Mouse (Mus musculus) hindbrain, embryonic 12.5 days (tissue): ENCODE measurements around the gene Trdmt1. TPM values are rescaled to one million over a fixed set of nuclear protein-coding genes. Genes with fewer than 3 reads are reported as not detected.
"Not testable (repeated sequence)": the region's sequence is repeated elsewhere in the genome, so short reads cannot be mapped to it uniquely, and the experiment has no call there.

Experiments used
- ATAC-seq: fragments of 200-750 bp; cut with Nextera tagmentation; 2 replicates; pipeline ENCODE4 v1.8.0; 2017; ENCODE audit warnings: moderate TSS enrichment; ENCODE audit not compliant: low FRiP score
- H3K27ac ChIP-seq: fragments of 300-500 bp; sonication (generic); 2 replicates; pipeline ENCODE4 v1.5.1; 2016; ENCODE audit warnings: mild to moderate bottlenecking
- H3K27me3 ChIP-seq: fragments of 300-500 bp; sonication (generic); 2 replicates; pipeline ENCODE4 v1.6.1; 2016; ENCODE audit warnings: mild to moderate bottlenecking
- H3K36me3 ChIP-seq: fragments of 300-500 bp; sonication (generic); 2 replicates; pipeline ENCODE4 v1.6.1; 2016; ENCODE audit warnings: mild to moderate bottlenecking
- H3K4me1 ChIP-seq: fragments of 300-500 bp; sonication (generic); 2 replicates; pipeline ENCODE4 v1.6.1; 2016
- H3K4me2 ChIP-seq: fragments of 300-500 bp; sonication (generic); replicated peaks from 2 replicates; pipeline ENCODE4 v1.6.1; 2016; ENCODE audit warnings: mild to moderate bottlenecking
- H3K4me3 ChIP-seq: fragments of 300-500 bp; sonication (generic); 2 replicates; pipeline ENCODE4 v1.5.1; 2016; ENCODE audit warnings: mild to moderate bottlenecking
- H3K9ac ChIP-seq: fragments of 300-500 bp; sonication (generic); 2 replicates; pipeline ENCODE4 v1.6.1; 2016; ENCODE audit warnings: mild to moderate bottlenecking, moderate library complexity
- H3K9me3 ChIP-seq: fragments of 300-500 bp; sonication (generic); replicated peaks from 2 replicates; pipeline ENCODE4 v1.6.1; 2016; ENCODE audit warnings: mild to moderate bottlenecking
- WGBS: fragments of 180-500 bp; shearing (Covaris S2); methylation state at CpG from one replicate; pipeline ENCODE4 v1.1.7; 2016; 5-methylcytosine and 5-hydroxymethylcytosine counted together
- polyA plus RNA-seq: library from polyadenylated mRNA; unstranded; fragments of >200 nt; fragmentation: Nextera tagmentation; extraction: Ambion mirVana; gene quantifications from 2 replicates; pipeline ENCODE4 v1.2.1, GENCODE M21; 2016

The Trdmt1 gene
- 6.4 and 7.9 TPM in 2 replicates for polyA plus RNA-seq

DNA sequence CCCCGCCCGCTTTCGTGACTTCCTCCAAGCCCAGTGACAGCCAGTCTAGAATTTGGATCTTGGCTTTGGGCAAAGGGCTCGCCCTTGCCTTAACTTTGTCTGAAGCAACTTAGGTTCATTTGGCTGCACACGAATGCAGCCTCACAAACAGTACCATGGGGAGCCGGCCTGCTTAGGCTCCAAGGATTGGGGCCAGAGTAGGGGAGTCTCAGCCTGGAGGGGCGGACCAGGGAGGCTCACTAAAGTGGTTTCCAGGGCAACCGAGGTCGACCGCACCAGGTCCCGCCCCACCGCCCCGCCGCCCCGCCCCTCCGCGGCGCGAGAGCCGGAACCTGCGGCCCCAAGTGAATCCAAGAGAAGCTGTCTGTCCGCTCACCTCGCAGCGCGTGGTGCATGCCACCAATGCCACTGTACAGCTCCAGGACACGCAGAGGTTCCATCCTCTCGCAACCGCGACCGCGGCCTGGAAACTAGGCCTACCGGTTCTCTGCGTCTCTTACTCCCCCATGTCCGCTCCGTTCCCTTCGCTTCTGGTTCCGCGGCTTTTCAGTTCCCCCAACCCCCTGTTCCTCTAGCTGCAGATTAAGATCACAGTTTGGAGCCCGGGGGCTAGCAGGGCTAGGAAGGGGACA is at the start of gene Trdmt1:
Trdmt1 (minus strand) TSS at position 476 of the 632 bp plus-strand sequence.
- peak within 1 kb of the TSS; percentile 62 for H3K4me3 ChIP-seq
- peak within 1 kb of the TSS; percentile 82 for H3K9ac ChIP-seq
- peak within 1 kb of the TSS; percentile 56 for H3K4me2 ChIP-seq
- H3K4me1 ChIP-seq: peaks cover 12% of the 10 kb centered on the region; the same call in 1 of the 2 replicates
- H3K9me3 ChIP-seq: no peaks in the 10 kb centered on the region
- ATAC-seq: peak; percentile 99
- WGBS: under 1% methylated on average over 35 of the region's 39 CpGs
- no peaks in the 10 kb centered on the region for H3K27me3 ChIP-seq
- peak within 1 kb of the TSS; percentile 95 for H3K27ac ChIP-seq
- H3K36me3 ChIP-seq: no peaks in the 10 kb centered on the region

DNA sequence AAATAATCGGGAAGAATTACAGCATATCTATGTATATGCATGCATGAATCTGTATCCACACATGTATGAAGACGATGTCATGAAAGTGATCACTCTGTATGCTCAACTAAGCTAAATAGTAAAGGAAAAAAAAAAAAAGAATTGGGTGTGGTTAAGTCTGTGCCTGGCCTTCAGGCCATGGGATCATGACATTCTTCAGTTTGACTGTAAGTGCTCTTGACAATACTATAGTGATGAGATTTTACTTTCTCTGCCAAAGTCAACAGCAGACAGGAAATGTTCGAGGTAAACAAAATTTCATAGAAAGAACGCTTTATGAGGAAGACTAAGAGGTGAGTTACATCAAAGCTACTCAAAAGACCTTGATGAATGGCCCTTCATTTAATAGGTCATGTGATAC is 48.9 kb upstream of the Trdmt1 start:
- Histone ChIP-seq H3K9ac (no peak overlapping the region), H3K9me3 (no peaks in the 10 kb centered on the region), H3K36me3 (no peaks in the 10 kb centered on the region), H3K4me2 (no peak overlapping the region), H3K4me1 (no peaks in the 10 kb centered on the region), H3K27ac (no peak overlapping the region), H3K4me3 (no peak overlapping the region), H3K27me3 (no peaks in the 10 kb centered on the region)
- no peak for ATAC-seq
- WGBS: 86% methylated on average over 4 of the region's 4 CpGs

DNA sequence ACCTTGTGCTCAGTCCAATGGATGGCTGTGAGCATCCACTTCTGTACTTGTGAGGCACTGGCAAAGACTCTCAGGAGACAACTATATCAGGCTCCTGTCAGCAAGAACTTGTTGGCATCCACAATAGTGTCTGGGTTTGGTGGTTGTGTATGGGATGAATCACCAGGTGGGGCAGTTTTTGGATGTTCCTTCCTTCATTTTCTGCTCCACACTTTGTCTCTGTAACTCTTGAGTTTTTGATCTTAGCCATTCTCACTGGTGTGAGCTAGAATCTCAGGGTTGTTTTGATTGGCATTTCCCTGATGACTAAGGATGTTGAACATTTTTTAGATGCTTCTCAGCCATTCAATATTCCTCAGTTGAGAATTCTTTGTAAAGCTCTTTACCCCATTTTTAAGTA is 39.3 kb upstream of the Trdmt1 start:
- not testable (repeated sequence) for H3K27ac ChIP-seq, ATAC-seq, H3K27me3 ChIP-seq, H3K9ac ChIP-seq, H3K4me2 ChIP-seq, H3K4me3 ChIP-seq, H3K4me1 ChIP-seq, H3K9me3 ChIP-seq
- peaks cover 39% of the 10 kb centered on the region for H3K36me3 ChIP-seq

DNA sequence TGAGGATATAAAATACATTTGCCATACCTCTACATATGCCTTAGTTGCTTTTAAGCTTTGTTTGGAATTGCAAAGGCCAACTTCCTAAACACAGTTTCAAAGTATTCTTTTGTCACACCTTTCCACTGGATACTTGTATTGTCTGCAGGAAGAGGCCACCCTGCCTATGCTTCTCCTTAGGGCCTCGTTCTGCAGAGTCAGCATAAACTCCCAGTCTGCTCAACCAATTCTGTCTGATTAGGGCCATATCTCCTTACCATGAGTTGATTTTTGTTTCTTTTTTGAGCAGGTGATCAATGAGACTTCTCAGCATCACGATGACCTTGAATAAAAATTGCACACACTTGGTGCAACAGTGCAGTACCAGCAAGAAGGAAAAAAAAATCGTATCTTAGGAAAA is 37.7 kb upstream of the Trdmt1 start:
- H3K27ac ChIP-seq: no peak overlapping the region
- H3K27me3 ChIP-seq: no peaks in the 10 kb centered on the region
- no peaks in the 10 kb centered on the region for H3K9me3 ChIP-seq
- H3K4me2 ChIP-seq: no peak overlapping the region
- H3K4me1 ChIP-seq: peaks cover 9% of the 10 kb centered on the region; the same call in 1 of the 2 replicates
- H3K36me3 ChIP-seq: peaks cover 50% of the 10 kb centered on the region
- WGBS: 90% methylated on average over 3 of the region's 3 CpGs
- ATAC-seq: no peak
- no peak overlapping the region for H3K9ac ChIP-seq
- H3K4me3 ChIP-seq: no peak overlapping the region

DNA sequence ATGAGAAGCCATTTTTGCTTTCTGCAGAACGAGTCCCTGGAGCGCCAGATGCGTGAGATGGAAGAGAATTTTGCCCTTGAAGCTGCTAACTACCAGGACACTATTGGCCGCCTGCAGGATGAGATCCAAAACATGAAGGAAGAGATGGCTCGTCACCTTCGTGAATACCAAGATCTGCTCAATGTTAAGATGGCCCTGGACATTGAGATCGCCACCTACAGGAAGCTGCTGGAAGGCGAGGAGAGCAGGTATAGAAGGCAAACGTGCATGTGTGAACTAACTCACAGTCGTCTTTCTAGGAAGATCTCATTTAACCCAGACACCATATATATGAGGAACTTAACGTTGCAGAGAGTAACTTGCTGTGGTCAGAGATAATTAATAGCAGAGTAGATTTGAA is 35.5 kb upstream of the Trdmt1 start:
- H3K4me3 ChIP-seq: no peak overlapping the region
- H3K4me2 ChIP-seq: no peak overlapping the region
- no peaks in the 10 kb centered on the region for H3K27me3 ChIP-seq
- ATAC-seq: no peak
- H3K9me3 ChIP-seq: no peaks in the 10 kb centered on the region
- H3K36me3 ChIP-seq: peaks cover 53% of the 10 kb centered on the region
- H3K9ac ChIP-seq: no peak overlapping the region
- no peak overlapping the region for H3K27ac ChIP-seq
- peaks cover 15% of the 10 kb centered on the region for H3K4me1 ChIP-seq
- 68% methylated on average over 11 of the region's 11 CpGs for WGBS

DNA sequence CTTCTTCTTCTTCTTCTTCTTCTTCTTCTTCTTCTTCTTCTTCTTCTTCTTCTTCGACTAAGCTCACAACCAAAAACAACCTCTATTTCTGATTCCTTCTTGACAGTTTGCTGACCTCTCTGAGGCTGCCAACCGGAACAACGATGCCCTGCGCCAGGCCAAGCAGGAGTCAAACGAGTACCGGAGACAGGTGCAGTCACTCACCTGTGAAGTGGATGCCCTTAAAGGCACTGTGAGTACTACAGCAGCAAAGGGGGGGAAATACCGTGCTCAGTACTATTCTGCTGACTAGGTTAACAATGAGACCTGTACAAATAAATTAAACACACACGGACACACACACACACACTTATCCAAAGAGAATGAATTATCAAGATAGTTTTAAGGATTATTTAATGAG is 34.8 kb upstream of the Trdmt1 start:
- ATAC-seq: no peak
- H3K36me3 ChIP-seq: peaks cover 53% of the 10 kb centered on the region
- no peak overlapping the region for H3K4me2 ChIP-seq
- peaks cover 17% of the 10 kb centered on the region for H3K4me1 ChIP-seq
- no peak overlapping the region for H3K9ac ChIP-seq
- H3K27me3 ChIP-seq: no peaks in the 10 kb centered on the region
- H3K27ac ChIP-seq: no peak overlapping the region
- WGBS: 90% methylated on average over 8 of the region's 8 CpGs
- no peak overlapping the region for H3K4me3 ChIP-seq
- no peaks in the 10 kb centered on the region for H3K9me3 ChIP-seq

DNA sequence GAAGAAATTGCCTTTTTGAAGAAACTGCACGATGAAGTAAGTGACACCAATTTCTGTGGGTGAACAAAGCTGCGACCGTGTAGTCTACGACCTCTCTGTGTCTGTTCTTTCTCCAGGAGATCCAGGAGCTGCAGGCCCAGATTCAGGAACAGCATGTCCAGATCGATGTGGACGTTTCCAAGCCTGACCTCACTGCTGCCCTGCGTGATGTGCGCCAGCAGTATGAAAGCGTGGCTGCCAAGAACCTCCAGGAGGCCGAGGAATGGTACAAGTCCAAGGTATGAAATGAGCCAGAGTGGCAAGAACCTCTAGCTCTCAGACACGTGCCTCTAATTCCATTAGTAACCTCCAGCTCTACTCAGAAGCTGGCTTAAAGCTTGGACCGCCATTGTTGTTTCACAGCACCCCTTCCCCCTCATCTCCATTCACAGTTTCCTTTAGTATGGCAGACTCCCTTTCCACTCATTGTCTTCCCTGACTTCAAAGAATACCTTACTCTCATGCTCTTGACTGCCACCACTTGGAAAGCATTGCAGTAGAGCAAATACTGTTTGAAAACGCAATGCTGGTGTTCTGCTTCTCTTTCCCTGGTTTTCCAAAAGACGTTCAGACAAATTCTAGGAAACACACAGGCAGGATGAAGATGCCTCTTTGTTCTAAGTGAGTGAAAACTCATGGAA is 34.1 kb upstream of the Trdmt1 start:
- Histone ChIP-seq H3K36me3 (peaks cover 52% of the 10 kb centered on the region), H3K9ac (no peak overlapping the region), H3K27me3 (no peaks in the 10 kb centered on the region), H3K27ac (no peak overlapping the region), H3K4me3 (no peak overlapping the region), H3K4me2 (peak overlapping the region; percentile 3; the same call in 1 of the 2 replicates), H3K4me1 (peaks cover 17% of the 10 kb centered on the region), H3K9me3 (no peaks in the 10 kb centered on the region)
- WGBS: 63% methylated on average over 14 of the region's 14 CpGs
- no peak for ATAC-seq

DNA sequence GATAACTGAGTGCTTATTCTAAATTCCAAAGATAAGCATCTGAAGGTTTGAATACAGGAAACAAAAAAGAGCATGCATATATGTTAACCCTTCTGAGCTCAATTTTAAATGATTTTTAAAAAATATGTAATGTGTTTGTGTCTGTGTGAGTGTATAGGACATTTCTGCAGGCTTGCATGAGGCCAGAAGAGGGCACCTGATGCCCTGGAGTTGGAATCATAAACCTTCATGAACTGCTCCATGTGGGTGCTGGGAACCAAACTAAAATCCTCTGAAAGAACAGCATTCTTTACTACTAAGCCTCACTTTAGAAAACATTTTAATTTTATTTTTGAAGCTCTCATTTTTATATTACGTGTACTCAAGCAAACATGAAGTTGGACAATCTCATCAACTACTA is 32.9 kb upstream of the Trdmt1 start:
- WGBS: 91% methylated on average over 1 of the region's 1 CpGs
- H3K4me3 ChIP-seq: no peak overlapping the region
- no peak for ATAC-seq
- H3K9ac ChIP-seq: no peak overlapping the region
- peaks cover 45% of the 10 kb centered on the region for H3K36me3 ChIP-seq
- H3K27me3 ChIP-seq: no peaks in the 10 kb centered on the region
- H3K4me1 ChIP-seq: peaks cover 18% of the 10 kb centered on the region
- H3K9me3 ChIP-seq: no peaks in the 10 kb centered on the region
- H3K4me2 ChIP-seq: peak overlapping the region; percentile 32
- no peak overlapping the region for H3K27ac ChIP-seq

DNA sequence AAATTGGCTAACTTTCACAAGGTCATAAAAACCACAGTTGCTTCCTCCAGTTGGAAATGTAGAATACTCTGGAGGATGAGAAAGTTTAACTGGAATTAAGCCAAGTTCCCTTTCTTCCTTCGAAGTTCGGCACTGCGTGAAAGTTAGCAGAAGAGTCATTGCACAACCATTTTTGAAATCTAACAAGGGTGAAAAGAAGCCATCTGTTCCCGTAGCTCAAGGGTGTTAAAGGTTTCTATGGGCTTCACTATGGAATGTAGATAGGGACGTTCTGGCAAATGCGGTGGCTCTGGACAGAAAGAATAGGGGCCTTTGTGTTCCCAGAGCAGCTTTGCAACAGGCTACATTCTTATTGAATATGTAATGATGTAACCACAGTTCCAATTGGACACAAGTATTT is 31.5 kb upstream of the Trdmt1 start:
- peaks cover 23% of the 10 kb centered on the region for H3K4me1 ChIP-seq
- 2% methylated on average over 6 of the region's 6 CpGs for WGBS

DNA sequence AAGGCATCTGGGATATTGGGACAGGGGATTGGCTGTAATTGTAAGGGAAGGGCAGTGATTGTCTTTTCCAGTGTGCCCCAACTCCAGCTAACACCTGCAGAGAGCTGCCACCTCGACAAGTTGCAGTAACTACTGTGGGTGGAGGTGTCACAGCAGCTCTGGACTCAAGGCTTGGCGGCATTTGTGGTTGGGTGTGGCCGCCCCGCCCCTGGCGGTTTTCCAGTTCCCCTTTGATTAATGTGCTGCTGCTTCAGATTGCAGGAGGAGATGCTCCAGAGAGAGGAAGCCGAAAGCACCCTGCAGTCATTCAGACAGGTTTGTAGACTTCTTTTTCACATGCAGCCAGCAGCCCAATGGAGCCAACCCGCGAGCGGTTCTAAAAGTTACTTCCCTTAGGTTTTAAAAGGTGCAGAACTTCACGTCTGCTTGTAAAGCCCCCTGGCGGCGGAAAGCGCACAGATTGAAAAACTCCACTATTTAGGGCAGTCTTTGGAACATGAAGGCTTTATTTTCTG is 30.9 kb upstream of the Trdmt1 start:
- H3K4me1 ChIP-seq: peaks cover 23% of the 10 kb centered on the region
- H3K36me3 ChIP-seq: peaks cover 26% of the 10 kb centered on the region
- H3K9ac ChIP-seq: peak overlapping the region; percentile 89
- under 1% methylated on average over 13 of the region's 13 CpGs for whole genome bisulfite sequencing
- H3K27ac ChIP-seq: peak overlapping the region; percentile 93
- ATAC-seq: no peak
- no peaks in the 10 kb centered on the region for H3K27me3 ChIP-seq
- peak overlapping the region; percentile 86 for H3K4me3 ChIP-seq
- no peaks in the 10 kb centered on the region for H3K9me3 ChIP-seq
- H3K4me2 ChIP-seq: peak overlapping the region; percentile 69

More for the DNA sequence above, 31.5 kb upstream of the Trdmt1 start:
- no peaks in the 10 kb centered on the region for H3K27me3 ChIP-seq
- peak overlapping the region; percentile 93 for H3K27ac ChIP-seq
- peak; percentile 51 for ATAC-seq
- peak overlapping the region; percentile 69 for H3K4me2 ChIP-seq
- H3K4me3 ChIP-seq: peak overlapping the region; percentile 86
- H3K9ac ChIP-seq: peak overlapping the region; percentile 89
- no peaks in the 10 kb centered on the region for H3K9me3 ChIP-seq
- H3K36me3 ChIP-seq: peaks cover 32% of the 10 kb centered on the region

DNA sequence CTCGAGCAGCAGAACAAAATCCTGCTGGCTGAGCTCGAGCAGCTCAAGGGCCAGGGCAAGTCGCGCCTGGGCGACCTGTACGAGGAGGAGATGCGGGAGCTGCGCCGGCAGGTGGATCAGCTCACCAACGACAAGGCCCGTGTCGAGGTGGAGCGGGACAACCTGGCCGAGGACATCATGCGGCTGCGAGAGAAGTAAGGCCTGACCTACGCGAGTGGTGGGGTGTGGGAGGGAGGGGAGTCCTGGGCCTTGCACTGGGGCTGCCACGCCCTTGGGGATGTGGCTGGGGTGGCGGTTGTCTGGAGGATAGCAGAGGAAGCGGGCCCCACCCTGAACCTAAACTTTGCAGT is 30.3 kb upstream of the Trdmt1 start:
- Histone ChIP-seq H3K9ac (peak overlapping the region; percentile 89), H3K4me1 (peaks cover 20% of the 10 kb centered on the region), H3K27me3 (no peaks in the 10 kb centered on the region), H3K36me3 (peaks cover 21% of the 10 kb centered on the region), H3K9me3 (no peaks in the 10 kb centered on the region), H3K4me3 (peak overlapping the region; percentile 86), H3K4me2 (peak overlapping the region; percentile 69), H3K27ac (peak overlapping the region; percentile 93)
- WGBS: under 1% methylated on average over 21 of the region's 21 CpGs
- peak; percentile 3; the same call in 1 of the 2 replicates for ATAC-seq

DNA sequence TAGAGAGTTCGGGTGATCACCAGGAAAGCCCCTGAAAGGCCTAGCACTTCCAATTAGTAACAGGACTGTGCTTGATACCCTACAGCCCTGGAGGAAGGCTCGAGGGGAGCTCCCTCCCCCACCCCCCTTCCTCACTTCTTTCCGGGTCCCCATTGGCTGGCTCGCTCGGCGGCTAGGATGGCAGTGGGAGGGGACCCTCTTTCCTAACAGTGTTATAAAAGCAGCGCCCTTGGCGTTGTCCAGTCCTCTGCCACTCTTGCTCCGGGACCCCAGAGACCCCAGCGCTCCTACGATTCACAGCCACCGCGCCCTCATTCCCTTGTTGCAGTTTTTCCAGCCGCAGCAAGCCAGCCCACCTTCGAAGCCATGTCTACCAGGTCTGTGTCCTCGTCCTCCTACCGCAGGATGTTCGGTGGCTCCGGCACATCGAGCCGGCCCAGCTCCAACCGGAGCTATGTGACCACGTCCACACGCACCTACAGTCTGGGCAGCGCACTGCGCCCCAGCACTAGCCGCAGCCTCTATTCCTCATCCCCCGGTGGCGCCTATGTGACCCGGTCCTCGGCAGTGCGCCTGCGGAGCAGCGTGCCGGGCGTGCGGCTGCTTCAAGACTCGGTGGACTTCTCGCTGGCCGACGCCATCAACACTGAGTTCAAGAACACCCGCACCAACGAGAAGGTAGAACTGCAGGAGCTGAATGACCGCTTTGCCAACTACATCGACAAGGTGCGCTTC is 29.8 kb upstream of the Trdmt1 start:
- peak overlapping the region; percentile 86 for H3K4me3 ChIP-seq
- H3K27me3 ChIP-seq: no peaks in the 10 kb centered on the region
- peaks cover 20% of the 10 kb centered on the region for H3K4me1 ChIP-seq
- H3K27ac ChIP-seq: peak overlapping the region; percentile 93
- peak overlapping the region; percentile 89 for H3K9ac ChIP-seq
- under 1% methylated on average over 46 of the region's 46 CpGs for WGBS
- H3K36me3 ChIP-seq: peaks cover 16% of the 10 kb centered on the region
- H3K4me2 ChIP-seq: peak overlapping the region; percentile 69
- peak; percentile 90 for ATAC-seq
- no peaks in the 10 kb centered on the region for H3K9me3 ChIP-seq
